Mouse (Mus musculus) Patski (cell line): ENCODE results near the gene Myo15b. TPM values are rescaled to one million over a fixed set of nuclear protein-coding genes. Genes with fewer than 3 reads are reported as not detected.

ENCODE experiments used
- ATAC-seq: fragments of 100-300 bp; one replicate; pipeline ENCODE4 v1.8.0; 2021
- CTCF ChIA-PET: fragments of 350-600 bp; sonication (Branson Sonifier 250); formaldehyde crosslinking; loops from one replicate; lab custom pipeline; 2022; ENCODE audit warnings: inconsistent platforms; lab: Charles Lee
- POLR2A ChIA-PET: fragments of 350-600 bp; sonication (Branson Sonifier 250); formaldehyde crosslinking; loops from one replicate; lab custom pipeline; 2022; ENCODE audit warnings: antibody characterized with exemption, inconsistent platforms; lab: Charles Lee
- DNase-seq: peaks from one replicate; pipeline ENCODE4 v3.0.0-alpha.2; 2011; ENCODE audit warnings: low read depth, low spot score
- H3K27me3 ChIP-seq: fragments of 371-371 bp; one replicate; pipeline ENCODE4 v1.5.1; 2021
- CTCF ChIP-seq: fragments of 100-300 bp; IDR thresholded peaks from one replicate; pipeline ENCODE4 v1.5.1; 2021
- in situ Hi-C: fragments of 300-500 bp; cut with MboI; formaldehyde crosslinking; loops from 3 replicates; pipeline ENCODE4 v1.11.1; 2018; ENCODE audit warnings: low pct_unique_long_range_greater_than_20kb, mixed read lengths
- polyA plus RNA-seq: library from polyadenylated mRNA; unstranded; gene quantifications from one replicate; pipeline ENCODE4 v1.2.3, GENCODE M21; 2021

Myo15b gene
- polyA plus RNA-seq, 1 experiment from 2014 or later: 1.4 TPM

DNA sequence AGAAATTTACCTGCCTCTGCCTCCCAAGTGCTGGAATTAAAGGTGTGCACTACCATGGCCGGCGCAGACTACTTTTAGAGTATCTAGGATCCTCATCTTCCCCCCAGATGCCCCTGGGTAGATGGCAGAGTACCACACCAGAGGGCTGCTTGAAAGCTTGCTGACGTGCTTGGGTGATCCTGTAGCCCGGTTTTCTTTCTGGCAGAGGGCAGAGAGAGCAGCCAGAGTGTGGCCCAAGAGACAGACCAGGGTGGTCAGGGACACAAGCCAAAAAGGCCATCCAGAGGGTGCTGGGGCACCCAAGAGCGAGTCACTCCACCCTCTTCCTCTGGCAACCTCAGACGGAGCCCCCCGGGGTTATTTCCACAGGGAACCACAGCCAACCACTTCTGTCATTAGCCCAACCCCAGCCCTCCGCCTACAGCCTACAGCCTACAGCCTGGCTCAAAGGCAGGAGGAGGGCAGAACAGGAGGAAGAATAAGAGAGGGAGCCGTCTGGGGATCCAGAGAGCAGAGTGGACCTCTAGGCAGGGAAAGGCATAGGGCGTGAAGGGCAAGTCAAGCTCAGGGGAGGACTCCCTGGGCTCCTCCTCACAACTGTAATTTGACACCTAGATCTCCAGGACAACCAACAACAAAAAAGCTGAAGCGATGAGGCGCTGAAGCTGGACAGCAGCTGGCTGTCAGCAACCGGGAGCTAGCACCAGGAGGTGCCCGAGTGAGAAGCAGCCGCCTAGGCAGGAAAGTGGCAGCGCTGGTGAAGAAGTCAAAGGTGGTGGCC, 41.5 kb downstream of the Myo15b start, which contains the start of gene Smim5:
Gene Smim5, plus strand, starts transcription at position 481 of the 781 bp plus-strand sequence.
- no peaks in the 10 kb centered on the region for H3K27me3 ChIP-seq
- POLR2A ChIA-PET: no interaction called here
- ATAC-seq: peak; percentile 82
- TF ChIP-seq CTCF: no peak
- CTCF ChIA-PET: interaction anchor here (2.1 to 2.7 kb wide), 3 partner anchors 12 to 18 kb away, joined by 8 to 19 read pairs (median 10); no protein-coding TSS in a partner anchor
- peak; percentile 89 for DNase-seq
- in situ Hi-C loops: no loop called here

- ATAC-seq: no peak
- POLR2A ChIA-PET: interaction anchor here (1.6 kb wide), 1 partner anchor 11 kb away, joined by 4 read pairs; the partner anchor contains the start of gene Smim6
- TF ChIP-seq CTCF: no peak
- no peak for DNase-seq
- H3K27me3 ChIP-seq: no peaks in the 10 kb centered on the region
- CTCF ChIA-PET: interaction anchor here (2.1 to 2.6 kb wide), 2 partner anchors 13 to 19 kb away, joined by 8 to 10 read pairs; no protein-coding TSS in a partner anchor
- in situ Hi-C loops: no loop called here
These were observed 42.5 kb downstream of the Myo15b start for GRCm38 (mm10) chr11:115900561-115901337.

DNA sequence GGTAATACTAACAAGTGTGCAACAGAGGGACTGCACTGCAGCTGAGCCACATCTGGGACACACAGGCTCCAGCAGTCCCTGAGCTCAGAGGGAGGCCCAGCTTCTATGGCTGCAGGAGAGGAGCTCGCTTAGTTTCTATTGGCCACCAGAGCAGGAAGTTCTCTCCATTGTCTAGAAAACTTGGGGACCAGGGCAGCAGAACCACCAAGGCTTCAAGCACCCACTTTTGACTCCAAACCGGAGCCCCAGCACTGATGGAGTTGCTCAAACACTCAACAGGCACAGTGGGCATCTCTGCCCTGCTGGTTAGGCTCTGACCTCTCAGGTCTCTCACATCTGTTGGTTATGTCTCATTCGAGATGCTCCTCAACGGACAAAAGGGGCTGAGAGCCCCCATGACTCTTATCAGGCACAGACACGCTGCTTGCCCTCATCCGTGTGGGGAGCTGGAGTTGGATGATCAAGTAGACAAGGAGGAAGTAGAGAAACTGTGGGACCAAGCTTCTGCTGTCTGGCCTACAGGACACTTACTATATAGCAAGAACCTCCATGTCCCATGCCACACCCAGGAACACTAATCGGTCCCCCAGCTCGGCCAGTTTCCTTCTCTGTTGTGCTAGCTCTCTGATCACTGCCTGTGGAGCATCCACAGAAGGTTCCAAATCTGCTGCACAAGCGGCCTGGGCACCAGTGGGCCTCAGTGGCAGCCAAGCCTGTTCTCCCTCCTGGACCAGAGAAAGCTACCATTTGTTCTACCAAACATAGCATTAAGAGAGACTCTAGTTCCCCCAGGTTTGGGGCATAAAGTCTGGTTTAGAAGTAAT, 43.3 kb downstream of the Myo15b start:
- ChIA-PET CTCF (no interaction called here), POLR2A (interaction anchor here (0.5 to 1.6 kb wide), 2 partner anchors 10 to 11 kb away, joined by 3 to 4 read pairs; partner anchors contain the start of gene Smim6)
- in situ Hi-C loops: no loop called here
- DNase-seq: no peak
- ATAC-seq: no peak
- TF ChIP-seq CTCF: no peak
- H3K27me3 ChIP-seq: no peaks in the 10 kb centered on the region

- H3K27me3 ChIP-seq: no peaks in the 10 kb centered on the region
- ChIA-PET CTCF (interaction anchor here (1.6 kb wide), 1 partner anchor 18 kb away, joined by 4 read pairs; no protein-coding TSS in a partner anchor), POLR2A (interaction anchor here (1.5 to 1.6 kb wide), 2 partner anchors 9 to 15 kb away, joined by 3 to 4 read pairs; partner anchors contain the start of gene Smim6)
- TF ChIP-seq CTCF: no peak
- ATAC-seq (no peak), DNase-seq (no peak)
- in situ Hi-C loops: no loop called here
These were observed 44.0 kb downstream of the Myo15b start for GRCm38 (mm10) chr11:115902177-115902576.

GRCm38 (mm10) chr11:115902831-115903230, 44.6 kb downstream of the Myo15b start:
- TF ChIP-seq CTCF: no peak
- POLR2A ChIA-PET: interaction anchor here (1.5 kb wide), 1 partner anchor 15 kb away, joined by 3 read pairs; no protein-coding TSS in a partner anchor
- in situ Hi-C loops: no loop called here
- no peak for DNase-seq
- CTCF ChIA-PET: interaction anchor here (1.6 kb wide), 1 partner anchor 17 kb away, joined by 4 read pairs; no protein-coding TSS in a partner anchor
- no peaks in the 10 kb centered on the region for H3K27me3 ChIP-seq
- ATAC-seq: no peak

DNA sequence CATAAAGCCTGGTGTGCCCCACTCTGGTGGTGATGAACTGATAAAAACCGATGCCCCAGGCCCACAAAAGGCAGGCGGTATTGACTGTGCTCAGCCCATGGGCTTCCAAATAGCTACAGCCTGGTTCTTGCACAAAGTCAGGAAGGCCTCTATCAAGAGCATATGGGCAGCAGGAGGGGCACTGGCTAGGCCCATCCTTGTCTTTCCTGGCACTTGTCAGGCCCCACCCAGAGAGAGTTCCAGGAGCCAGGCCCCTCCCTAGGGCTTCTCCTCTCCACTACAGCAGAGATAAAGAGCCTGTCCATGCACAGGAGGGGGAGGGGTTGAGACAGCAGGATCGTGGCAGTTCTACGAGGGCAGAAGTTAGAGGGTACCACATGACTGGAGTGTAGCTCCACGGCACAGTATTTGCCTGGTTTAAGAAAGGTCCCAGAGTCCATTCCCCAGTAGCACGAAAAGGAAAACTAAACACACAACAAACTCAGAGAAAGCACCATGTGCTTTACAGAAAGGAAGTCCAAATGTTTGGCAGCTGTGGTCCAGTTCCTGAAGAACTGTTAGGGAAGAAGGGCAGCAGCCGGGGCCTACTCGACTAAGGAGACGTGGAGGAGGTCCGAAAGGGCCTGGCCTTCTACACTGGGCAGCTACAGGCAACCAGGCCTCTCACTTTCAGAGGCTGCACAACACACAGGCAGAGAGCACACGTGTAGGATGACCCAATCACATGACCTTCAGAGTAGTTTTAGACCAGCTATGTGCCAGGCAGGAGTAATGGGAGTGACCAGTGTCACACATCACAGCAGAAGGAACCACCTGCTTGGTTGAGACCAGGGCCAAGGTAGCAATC, 45.4 kb downstream of the Myo15b start:
- no peak for ATAC-seq
- DNase-seq: no peak

DNA sequence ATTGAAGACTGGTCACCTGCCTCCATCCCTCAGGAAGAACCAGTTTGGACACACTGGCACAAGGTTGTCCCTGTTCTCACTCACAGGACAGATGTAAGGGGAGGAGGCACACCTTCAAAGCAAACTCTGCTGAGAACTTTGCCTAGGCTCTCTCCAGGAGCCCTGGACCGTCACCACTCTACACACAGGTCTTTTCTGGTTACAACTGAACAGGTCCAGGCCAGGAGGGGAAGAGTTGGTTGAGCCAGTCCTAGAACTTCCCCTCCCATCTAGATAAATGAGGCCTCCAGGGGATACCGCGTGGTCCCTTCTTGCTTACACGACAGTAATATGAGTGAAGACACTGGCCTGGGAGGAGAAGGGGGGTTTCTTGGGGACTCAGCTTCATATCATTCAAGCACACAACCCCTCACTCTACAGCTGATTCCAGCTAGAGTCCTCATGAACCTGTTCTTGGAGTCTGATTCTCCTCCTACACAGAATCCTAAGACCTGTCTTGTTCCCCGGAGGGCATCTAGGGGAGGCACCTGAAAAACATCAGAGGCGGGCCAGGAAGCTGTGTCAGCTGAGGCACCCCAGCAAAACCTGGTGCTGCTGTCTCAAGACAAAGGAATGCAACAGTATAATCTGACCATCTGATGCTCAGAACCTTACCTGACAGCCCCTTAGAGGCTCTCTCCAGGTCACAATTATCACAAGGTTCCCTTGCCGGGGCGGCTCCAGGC, 46.2 kb downstream of the Myo15b start:
- ChIA-PET CTCF (interaction anchor here (0.6 to 1.2 kb wide), 2 partner anchors 11 to 87 kb away, joined by 3 to 4 read pairs; no protein-coding TSS in a partner anchor), POLR2A (no interaction called here)
- ATAC-seq (no peak), DNase-seq (no peak)
- in situ Hi-C loops: no loop called here
- TF ChIP-seq CTCF: no peak
- no peaks in the 10 kb centered on the region for H3K27me3 ChIP-seq

More for the DNA sequence above, 45.4 kb downstream of the Myo15b start:
- in situ Hi-C loops: no loop called here
- ChIA-PET POLR2A (interaction anchor here (1.5 kb wide), 1 partner anchor 16 kb away, joined by 3 read pairs; no protein-coding TSS in a partner anchor), CTCF (interaction anchor here (0.6 to 1.6 kb wide), 3 partner anchors 12 to 86 kb away, joined by 3 to 4 read pairs (median 4); no protein-coding TSS in a partner anchor)
- no peaks in the 10 kb centered on the region for H3K27me3 ChIP-seq
- no peak for TF ChIP-seq CTCF
